Mouse (Mus musculus): ENCODE measurements around the gene Spint5. TPM values are rescaled to one million over a fixed set of nuclear protein-coding genes. Genes with fewer than 3 reads are reported as not detected.
A peak's percentile ranks its signal among the peaks of the same experiment; 100 is the strongest.

The Spint5 gene
- total and polyA plus RNA-seq, 2 experiments from 2014 or later, result not detected

GRCm38 (mm10) chr2:164758692-164759091, 43.6 kb downstream of the Spint5 start:
- H3K4me3 ChIP-seq (ENCODE audit: low read depth, low read length), result no peak overlapping the region
- peaks cover 95% of the 10 kb centered on the region for H3K36me3 ChIP-seq (replicated peaks; ENCODE audit: control insufficient read depth, insufficient read depth, low read length)
- TF ChIP-seq CTCF (IDR thresholded peaks at IDR 0.05; ENCODE audit: low read depth), result no peak
- no peak for TF ChIP-seq EP300 (IDR thresholded peaks at IDR 0.05; ENCODE audit: low read depth)
- no peaks in the 10 kb centered on the region for H3K9me3 ChIP-seq (replicated peaks; ENCODE audit: control insufficient read depth, low read length)
- H3K27ac ChIP-seq (ENCODE audit: low read depth), result no peak overlapping the region
- no peak for DNase-seq (ENCODE audit: low spot score)
- no peak overlapping the region for H3K4me2 ChIP-seq (ENCODE audit: low read depth, low read length)
- 52% methylated on average over 1 of the region's 1 CpGs for WGBS
- ATAC-seq (ENCODE audit: insufficient read depth, low read depth), result no peak
- H3K27me3 ChIP-seq (ENCODE audit: control insufficient read depth, insufficient read depth, low read length), result no peaks in the 10 kb centered on the region
- H3K9ac ChIP-seq (replicated peaks; ENCODE audit: low read depth, low read length), result no peak overlapping the region
- peaks cover 12% of the 10 kb centered on the region; the same call in 1 of the 2 replicates for H3K4me1 ChIP-seq (ENCODE audit: control insufficient read depth, insufficient read depth)

- no peak; the same call in 1 of the 2 replicates for TF ChIP-seq CTCF (IDR thresholded peaks at IDR 0.05; ENCODE audit: low read depth)
- TF ChIP-seq EP300 (IDR thresholded peaks at IDR 0.05; ENCODE audit: low read depth), result no peak
- no peak for ATAC-seq (ENCODE audit: insufficient read depth, low read depth)
- Histone ChIP-seq H3K9ac (replicated peaks; ENCODE audit: low read depth, low read length) (no peak overlapping the region), H3K4me1 (ENCODE audit: control insufficient read depth, insufficient read depth) (0 out of 2 replicates have a peak, but pooled peaks cover 4% of the 10 kb centered on the region), H3K9me3 (replicated peaks; ENCODE audit: control insufficient read depth, low read length) (no peaks in the 10 kb centered on the region), H3K27me3 (ENCODE audit: control insufficient read depth, insufficient read depth, low read length) (no peaks in the 10 kb centered on the region), H3K27ac (ENCODE audit: low read depth) (peak overlapping the region; percentile 11; the same call in 1 of the 2 replicates), H3K4me2 (ENCODE audit: low read depth, low read length) (no peak overlapping the region), H3K36me3 (replicated peaks; ENCODE audit: control insufficient read depth, insufficient read depth, low read length) (peaks cover 89% of the 10 kb centered on the region), H3K4me3 (ENCODE audit: low read depth, low read length) (no peak overlapping the region)
- DNase-seq (ENCODE audit: low spot score), result no peak
- 72% methylated on average over 4 of the region's 4 CpGs for WGBS
Observed at GRCm38 (mm10) chr2:164760059-164760833, 45.1 kb downstream of the Spint5 start.

GRCm38 (mm10) chr2:164761502-164761901, 46.4 kb downstream of the Spint5 start:
- ATAC-seq (ENCODE audit: insufficient read depth, low read depth) (peak; percentile 69), DNase-seq (ENCODE audit: low spot score) (no peak)
- Histone ChIP-seq H3K27ac (ENCODE audit: low read depth) (peak overlapping the region; percentile 18), H3K4me2 (ENCODE audit: low read depth, low read length) (no peak overlapping the region), H3K27me3 (ENCODE audit: control insufficient read depth, insufficient read depth, low read length) (no peaks in the 10 kb centered on the region), H3K4me1 (ENCODE audit: control insufficient read depth, insufficient read depth) (0 out of 2 replicates have a peak, but pooled peaks cover 4% of the 10 kb centered on the region), H3K36me3 (replicated peaks; ENCODE audit: control insufficient read depth, insufficient read depth, low read length) (peaks cover 89% of the 10 kb centered on the region), H3K4me3 (ENCODE audit: low read depth, low read length) (no peak overlapping the region), H3K9ac (replicated peaks; ENCODE audit: low read depth, low read length) (no peak overlapping the region), H3K9me3 (replicated peaks; ENCODE audit: control insufficient read depth, low read length) (no peaks in the 10 kb centered on the region)
- TF ChIP-seq EP300 (IDR thresholded peaks at IDR 0.05; ENCODE audit: low read depth) (peak; percentile 22; the same call in 1 of the 2 replicates), CTCF (IDR thresholded peaks at IDR 0.05; ENCODE audit: low read depth) (no peak)
- WGBS, result 67% methylated on average over 2 of the region's 2 CpGs

GRCm38 (mm10) chr2:164761971-164762370, 46.9 kb downstream of the Spint5 start:
- WGBS, result 93% methylated on average over 4 of the region's 4 CpGs
- TF ChIP-seq EP300 (IDR thresholded peaks at IDR 0.05; ENCODE audit: low read depth), result peak; percentile 5; the same call in 1 of the 2 replicates
- TF ChIP-seq CTCF (IDR thresholded peaks at IDR 0.05; ENCODE audit: low read depth), result no peak
- peaks cover 88% of the 10 kb centered on the region for H3K36me3 ChIP-seq (replicated peaks; ENCODE audit: control insufficient read depth, insufficient read depth, low read length)

GRCm38 (mm10) chr2:164762593-164762992, 47.5 kb downstream of the Spint5 start:
- Histone ChIP-seq H3K4me3 (ENCODE audit: low read depth, low read length) (no peak overlapping the region), H3K27me3 (ENCODE audit: control insufficient read depth, insufficient read depth, low read length) (no peaks in the 10 kb centered on the region), H3K4me1 (ENCODE audit: control insufficient read depth, insufficient read depth) (0 out of 2 replicates have a peak, but pooled peaks cover 4% of the 10 kb centered on the region), H3K9me3 (replicated peaks; ENCODE audit: control insufficient read depth, low read length) (no peaks in the 10 kb centered on the region), H3K36me3 (replicated peaks; ENCODE audit: control insufficient read depth, insufficient read depth, low read length) (peaks cover 87% of the 10 kb centered on the region), H3K4me2 (ENCODE audit: low read depth, low read length) (no peak overlapping the region), H3K27ac (ENCODE audit: low read depth) (no peak overlapping the region), H3K9ac (replicated peaks; ENCODE audit: low read depth, low read length) (no peak overlapping the region)
- 82% methylated on average over 7 of the region's 7 CpGs for WGBS
- DNase-seq (ENCODE audit: low spot score) (no peak), ATAC-seq (ENCODE audit: insufficient read depth, low read depth) (no peak)
- TF ChIP-seq EP300 (IDR thresholded peaks at IDR 0.05; ENCODE audit: low read depth) (no peak), CTCF (IDR thresholded peaks at IDR 0.05; ENCODE audit: low read depth) (no peak)

More at GRCm38 (mm10) chr2:164761971-164762370, 46.9 kb downstream of the Spint5 start:
- Histone ChIP-seq H3K27ac (ENCODE audit: low read depth) (0 out of 2 replicates have a peak overlapping the region, but pooled peaks have one; percentile 18), H3K27me3 (ENCODE audit: control insufficient read depth, insufficient read depth, low read length) (no peaks in the 10 kb centered on the region), H3K4me1 (ENCODE audit: control insufficient read depth, insufficient read depth) (0 out of 2 replicates have a peak, but pooled peaks cover 4% of the 10 kb centered on the region), H3K4me3 (ENCODE audit: low read depth, low read length) (no peak overlapping the region), H3K4me2 (ENCODE audit: low read depth, low read length) (no peak overlapping the region), H3K9ac (replicated peaks; ENCODE audit: low read depth, low read length) (no peak overlapping the region), H3K9me3 (replicated peaks; ENCODE audit: control insufficient read depth, low read length) (no peaks in the 10 kb centered on the region)
- ATAC-seq (ENCODE audit: insufficient read depth, low read depth) (no peak), DNase-seq (ENCODE audit: low spot score) (no peak)

Measured in heart, postnatal 0 days (tissue).